Mouse (Mus musculus): ENCODE measurements around the gene Sec24b. TPM values are rescaled to one million over a fixed set of nuclear protein-coding genes. Genes with fewer than 3 reads are reported as not detected.

Sec24b gene
- polyA plus RNA-seq, 1 experiment from 2014 or later = 38.5 TPM

- Histone ChIP-seq H3K27ac (no peak overlapping the region), H3K27me3 (ENCODE audit: control insufficient read depth, insufficient read depth, low read length) (no peaks in the 10 kb centered on the region)
These were observed 21.3 kb downstream of the Sec24b start for GRCm38 (mm10) chr3:130040017-130040416.

DNA sequence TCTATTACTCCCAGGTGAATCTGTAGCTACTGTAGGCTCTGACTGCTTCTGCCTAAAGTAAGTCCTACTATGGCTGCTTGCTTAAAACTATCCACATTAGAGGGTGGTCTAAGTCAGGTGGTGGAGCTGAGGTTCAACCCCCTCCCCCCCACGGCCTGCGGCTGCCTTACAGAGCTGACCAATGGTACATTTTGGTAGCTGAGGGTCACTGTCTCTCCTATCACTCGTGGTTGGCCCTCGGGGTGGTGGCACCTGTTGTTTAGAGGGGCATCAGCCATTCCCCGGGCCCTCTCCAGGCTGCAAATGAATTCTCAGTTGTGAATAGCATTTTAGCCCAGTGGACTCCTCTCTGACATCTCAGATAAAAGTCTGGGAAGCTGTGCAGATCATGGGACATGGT, 32.6 kb downstream of the Sec24b start:
- H3K36me3 ChIP-seq (replicated peaks; ENCODE audit: control insufficient read depth, insufficient read depth) = peaks cover 80% of the 10 kb centered on the region
- no peak for DNase-seq (ENCODE audit: low spot score)
- H3K4me2 ChIP-seq (replicated peaks) = no peak overlapping the region
- H3K27me3 ChIP-seq (ENCODE audit: control insufficient read depth, insufficient read depth, low read length) = no peaks in the 10 kb centered on the region
- H3K9me3 ChIP-seq (ENCODE audit: control insufficient read depth, low read length) = no peaks in the 10 kb centered on the region
- 93% methylated on average over 5 of the region's 5 CpGs for WGBS
- ATAC-seq (ENCODE audit: low FRiP score) = no peak
- no peaks in the 10 kb centered on the region for H3K4me1 ChIP-seq (replicated peaks; ENCODE audit: control insufficient read depth, insufficient read depth, low read length)
- no peak overlapping the region for H3K9ac ChIP-seq
- no peak overlapping the region for H3K4me3 ChIP-seq (replicated peaks; ENCODE audit: low read length)
- H3K27ac ChIP-seq = no peak overlapping the region

More at GRCm38 (mm10) chr3:130040017-130040416, 21.3 kb downstream of the Sec24b start:
- Histone ChIP-seq H3K36me3 (replicated peaks; ENCODE audit: control insufficient read depth, insufficient read depth) (peaks cover 28% of the 10 kb centered on the region), H3K9ac (no peak overlapping the region), H3K4me2 (replicated peaks) (no peak overlapping the region), H3K4me3 (replicated peaks; ENCODE audit: low read length) (no peak overlapping the region), H3K4me1 (replicated peaks; ENCODE audit: control insufficient read depth, insufficient read depth, low read length) (no peaks in the 10 kb centered on the region), H3K9me3 (ENCODE audit: control insufficient read depth, low read length) (0 out of 2 replicates have a peak, but pooled peaks cover 4% of the 10 kb centered on the region)
- 94% methylated on average over 4 of the region's 4 CpGs for WGBS
- no peak for DNase-seq (ENCODE audit: low spot score)
- ATAC-seq (ENCODE audit: low FRiP score) = no peak

DNA sequence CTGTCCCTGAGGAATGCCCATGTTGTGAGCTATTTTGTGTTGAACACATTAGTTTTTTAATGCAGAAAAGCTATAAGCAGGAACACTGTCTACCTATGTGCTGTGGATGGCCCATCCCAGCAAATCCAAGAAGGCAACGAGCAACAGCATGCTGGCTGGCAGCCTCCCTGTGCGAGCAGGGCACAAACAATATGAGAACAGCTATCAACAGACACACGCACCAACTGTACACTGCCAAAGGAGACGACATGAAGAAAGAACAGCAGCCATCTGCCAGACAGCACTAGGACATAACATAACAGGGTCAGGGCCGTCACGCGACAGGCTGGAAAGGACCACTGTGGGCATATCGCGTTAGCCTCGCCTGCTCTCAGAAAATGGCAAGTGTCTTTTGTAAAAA, 35.2 kb downstream of the Sec24b start:
- no peak overlapping the region for H3K4me2 ChIP-seq (replicated peaks)
- H3K36me3 ChIP-seq (replicated peaks; ENCODE audit: control insufficient read depth, insufficient read depth) = peaks cover 66% of the 10 kb centered on the region
- H3K4me1 ChIP-seq (replicated peaks; ENCODE audit: control insufficient read depth, insufficient read depth, low read length) = no peaks in the 10 kb centered on the region
- DNase-seq (ENCODE audit: low spot score) = no peak
- no peak overlapping the region for H3K9ac ChIP-seq
- no peaks in the 10 kb centered on the region for H3K9me3 ChIP-seq (ENCODE audit: control insufficient read depth, low read length)
- no peak overlapping the region for H3K4me3 ChIP-seq (replicated peaks; ENCODE audit: low read length)
- H3K27ac ChIP-seq = no peak overlapping the region
- ATAC-seq (ENCODE audit: low FRiP score) = no peak
- 66% methylated on average over 10 of the region's 10 CpGs for WGBS
- H3K27me3 ChIP-seq (ENCODE audit: control insufficient read depth, insufficient read depth, low read length) = no peaks in the 10 kb centered on the region

DNA sequence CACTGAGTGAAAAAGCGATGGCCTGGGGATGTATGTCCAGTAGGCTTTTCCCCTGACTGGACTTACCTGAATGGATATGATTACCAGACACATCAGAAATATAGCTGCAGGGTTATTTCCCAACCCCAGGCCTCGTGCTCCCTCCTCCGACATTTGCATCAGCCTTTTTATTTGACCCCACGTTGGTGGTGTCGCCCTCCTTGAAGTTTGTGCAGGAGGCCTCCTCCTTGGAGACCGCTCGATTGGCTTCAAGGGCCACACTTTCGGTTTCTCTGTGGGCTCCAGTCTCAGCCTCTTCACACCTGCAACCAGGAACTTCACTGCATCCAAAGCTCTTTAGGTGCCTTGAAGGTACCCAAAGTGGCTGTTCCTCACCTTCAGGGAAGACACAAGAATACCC, 35.8 kb downstream of the Sec24b start:
- 97% methylated on average over 8 of the region's 8 CpGs for WGBS
- DNase-seq (ENCODE audit: low spot score) (no peak), ATAC-seq (ENCODE audit: low FRiP score) (no peak)
- Histone ChIP-seq H3K4me2 (replicated peaks) (no peak overlapping the region), H3K4me1 (replicated peaks; ENCODE audit: control insufficient read depth, insufficient read depth, low read length) (no peaks in the 10 kb centered on the region), H3K9me3 (ENCODE audit: control insufficient read depth, low read length) (no peaks in the 10 kb centered on the region), H3K9ac (no peak overlapping the region), H3K27ac (no peak overlapping the region), H3K36me3 (replicated peaks; ENCODE audit: control insufficient read depth, insufficient read depth) (peaks cover 61% of the 10 kb centered on the region), H3K4me3 (replicated peaks; ENCODE audit: low read length) (no peak overlapping the region), H3K27me3 (ENCODE audit: control insufficient read depth, insufficient read depth, low read length) (no peaks in the 10 kb centered on the region)

DNA sequence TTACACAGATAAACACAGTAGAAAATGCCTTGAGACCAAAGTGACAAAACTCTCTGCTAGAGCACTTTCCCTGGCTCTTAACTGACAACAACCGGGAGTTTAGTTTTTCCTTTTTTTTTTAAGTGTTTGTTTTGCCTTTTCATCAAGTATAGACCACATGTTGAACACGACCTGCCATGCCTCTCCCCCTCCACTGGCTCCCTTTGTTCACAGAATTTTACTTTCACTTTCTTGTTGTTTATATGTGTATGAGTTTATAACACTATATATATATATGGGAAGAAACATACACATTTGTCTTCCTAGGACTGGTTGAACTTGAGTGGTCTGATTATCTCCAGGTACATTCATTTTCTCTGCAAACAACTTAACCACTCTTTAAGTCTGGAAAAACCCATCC, 48.4 kb downstream of the Sec24b start:
- peaks cover 21% of the 10 kb centered on the region for H3K36me3 ChIP-seq (replicated peaks; ENCODE audit: control insufficient read depth, insufficient read depth)
- H3K27me3 ChIP-seq (ENCODE audit: control insufficient read depth, insufficient read depth, low read length) = no peaks in the 10 kb centered on the region
- H3K4me3 ChIP-seq (replicated peaks; ENCODE audit: low read length) = no peak overlapping the region
- ATAC-seq (ENCODE audit: low FRiP score) (no peak), DNase-seq (ENCODE audit: low spot score) (no peak)
- WGBS = 86% methylated on average over 2 of the region's 2 CpGs
- H3K9ac ChIP-seq = no peak overlapping the region
- H3K4me2 ChIP-seq (replicated peaks) = no peak overlapping the region
- no peaks in the 10 kb centered on the region for H3K9me3 ChIP-seq (ENCODE audit: control insufficient read depth, low read length)
- no peaks in the 10 kb centered on the region for H3K4me1 ChIP-seq (replicated peaks; ENCODE audit: control insufficient read depth, insufficient read depth, low read length)
- H3K27ac ChIP-seq = no peak overlapping the region

- Histone ChIP-seq H3K9ac (no peak overlapping the region), H3K27me3 (ENCODE audit: control insufficient read depth, insufficient read depth, low read length) (no peaks in the 10 kb centered on the region), H3K4me1 (replicated peaks; ENCODE audit: control insufficient read depth, insufficient read depth, low read length) (no peaks in the 10 kb centered on the region), H3K9me3 (ENCODE audit: control insufficient read depth, low read length) (no peaks in the 10 kb centered on the region), H3K4me2 (replicated peaks) (no peak overlapping the region), H3K4me3 (replicated peaks; ENCODE audit: low read length) (no peak overlapping the region), H3K27ac (no peak overlapping the region), H3K36me3 (replicated peaks; ENCODE audit: control insufficient read depth, insufficient read depth) (peaks cover 32% of the 10 kb centered on the region)
- 81% methylated on average over 1 of the region's 1 CpGs for WGBS
- ATAC-seq (ENCODE audit: low FRiP score) (no peak), DNase-seq (ENCODE audit: low spot score) (no peak)
These were observed 50.1 kb downstream of the Sec24b start for GRCm38 (mm10) chr3:130011236-130011635.

- no peaks in the 10 kb centered on the region for H3K9me3 ChIP-seq (ENCODE audit: control insufficient read depth, low read length)
- no peak overlapping the region for H3K4me2 ChIP-seq (replicated peaks)
- no peak for DNase-seq (ENCODE audit: low spot score)
- H3K36me3 ChIP-seq (replicated peaks; ENCODE audit: control insufficient read depth, insufficient read depth) = peaks cover 77% of the 10 kb centered on the region
- no peak overlapping the region for H3K9ac ChIP-seq
- ATAC-seq (ENCODE audit: low FRiP score) = no peak
- H3K27ac ChIP-seq = no peak overlapping the region
- 90% methylated on average over 7 of the region's 7 CpGs for whole genome bisulfite sequencing
- no peaks in the 10 kb centered on the region for H3K4me1 ChIP-seq (replicated peaks; ENCODE audit: control insufficient read depth, insufficient read depth, low read length)
- no peaks in the 10 kb centered on the region for H3K27me3 ChIP-seq (ENCODE audit: control insufficient read depth, insufficient read depth, low read length)
- no peak overlapping the region for H3K4me3 ChIP-seq (replicated peaks; ENCODE audit: low read length)
These were observed 55.2 kb downstream of the Sec24b start for GRCm38 (mm10) chr3:130006141-130006540.

GRCm38 (mm10) chr3:130000926-130001325, 60.4 kb downstream of the Sec24b start:
- no peak overlapping the region for H3K27ac ChIP-seq
- no peak overlapping the region for H3K4me3 ChIP-seq (replicated peaks; ENCODE audit: low read length)
- no peak overlapping the region for H3K9ac ChIP-seq
- no peaks in the 10 kb centered on the region for H3K4me1 ChIP-seq (replicated peaks; ENCODE audit: control insufficient read depth, insufficient read depth, low read length)
- H3K27me3 ChIP-seq (ENCODE audit: control insufficient read depth, insufficient read depth, low read length) = no peaks in the 10 kb centered on the region
- WGBS = 96% methylated on average over 11 of the region's 11 CpGs
- DNase-seq (ENCODE audit: low spot score) = no peak
- ATAC-seq (ENCODE audit: low FRiP score) = no peak
- H3K36me3 ChIP-seq (replicated peaks; ENCODE audit: control insufficient read depth, insufficient read depth) = peaks cover 97% of the 10 kb centered on the region
- H3K4me2 ChIP-seq (replicated peaks) = no peak overlapping the region
- H3K9me3 ChIP-seq (ENCODE audit: control insufficient read depth, low read length) = no peaks in the 10 kb centered on the region

GRCm38 (mm10) chr3:129998526-129998925, 62.8 kb downstream of the Sec24b start:
- Histone ChIP-seq H3K4me3 (replicated peaks; ENCODE audit: low read length) (no peak overlapping the region), H3K9me3 (ENCODE audit: control insufficient read depth, low read length) (no peaks in the 10 kb centered on the region), H3K4me1 (replicated peaks; ENCODE audit: control insufficient read depth, insufficient read depth, low read length) (no peaks in the 10 kb centered on the region), H3K27me3 (ENCODE audit: control insufficient read depth, insufficient read depth, low read length) (no peaks in the 10 kb centered on the region), H3K9ac (no peak overlapping the region), H3K36me3 (replicated peaks; ENCODE audit: control insufficient read depth, insufficient read depth) (peaks cover 96% of the 10 kb centered on the region), H3K27ac (no peak overlapping the region), H3K4me2 (replicated peaks) (no peak overlapping the region)
- ATAC-seq (ENCODE audit: low FRiP score) (no peak), DNase-seq (ENCODE audit: low spot score) (no peak)
- 95% methylated on average over 6 of the region's 6 CpGs for WGBS

- no peaks in the 10 kb centered on the region for H3K4me1 ChIP-seq (replicated peaks; ENCODE audit: control insufficient read depth, insufficient read depth, low read length)
- no peak overlapping the region for H3K9ac ChIP-seq
- ATAC-seq (ENCODE audit: low FRiP score) (no peak), DNase-seq (ENCODE audit: low spot score) (no peak)
- H3K9me3 ChIP-seq (ENCODE audit: control insufficient read depth, low read length) = no peaks in the 10 kb centered on the region
- no peak overlapping the region for H3K27ac ChIP-seq
- no peaks in the 10 kb centered on the region for H3K27me3 ChIP-seq (ENCODE audit: control insufficient read depth, insufficient read depth, low read length)
- WGBS = 89% methylated on average over 7 of the region's 7 CpGs
- H3K4me2 ChIP-seq (replicated peaks) = no peak overlapping the region
- H3K36me3 ChIP-seq (replicated peaks; ENCODE audit: control insufficient read depth, insufficient read depth) = peaks cover 96% of the 10 kb centered on the region
- H3K4me3 ChIP-seq (replicated peaks; ENCODE audit: low read length) = no peak overlapping the region
These were observed 63.4 kb downstream of the Sec24b start for GRCm38 (mm10) chr3:129998001-129998400.

Measured in hindbrain, embryonic 14.5 days (tissue).